Mouse (Mus musculus): ENCODE measurements around the gene Glud1. TPM values are rescaled to one million over a fixed set of nuclear protein-coding genes. Genes with fewer than 3 reads are reported as not detected.

Gene Glud1
- polyA plus RNA-seq, 1 experiment = 95.8 TPM

GRCm38 (mm10) chr14:34331886-34332285 is 21.4 kb downstream of the Glud1 start:
- Histone ChIP-seq H3K36me3 (ENCODE audit: control insufficient read depth, insufficient read depth) (peaks cover 54% of the 10 kb centered on the region), H3ac (ENCODE audit: control insufficient read depth, insufficient read length) (no peak overlapping the region), H3K4me3 (no peak overlapping the region), H3K79me2 (ENCODE audit: control insufficient read depth, insufficient read depth) (no peaks in the 10 kb centered on the region), H3K4me2 (ENCODE audit: low read depth) (no peak overlapping the region), H3K27me3 (ENCODE audit: control insufficient read depth, insufficient read depth, insufficient read length) (no peaks in the 10 kb centered on the region)
- no peak for TF ChIP-seq MAX (IDR thresholded peaks at IDR 0.05; ENCODE audit: low read depth)
- TF ChIP-seq CEBPB (IDR thresholded peaks at IDR 0.05; ENCODE audit: insufficient read depth, poor library complexity, severe bottlenecking) = no peak
- TF ChIP-seq MYOG (IDR thresholded peaks at IDR 0.05; ENCODE audit: control insufficient read depth in 1 of 3, insufficient read depth in 1 of 3, insufficient read length in 2 of 3, low read depth in 2 of 3) = no peak
- no peak for TF ChIP-seq USF1 (IDR thresholded peaks at IDR 0.05; ENCODE audit: low read depth)
- no peak for TF ChIP-seq POLR2A (IDR thresholded peaks at IDR 0.05; ENCODE audit: insufficient read length, low read depth)

- no peaks in the 10 kb centered on the region for H3K27me3 ChIP-seq (ENCODE audit: control insufficient read depth, insufficient read depth, insufficient read length)
- no peak overlapping the region for H3K4me3 ChIP-seq
- H3K79me2 ChIP-seq (ENCODE audit: control insufficient read depth, insufficient read depth) = no peaks in the 10 kb centered on the region
- no peak for TF ChIP-seq POLR2AphosphoS2 (IDR thresholded peaks at IDR 0.05; ENCODE audit: insufficient read length, low read depth)
- no peak for TF ChIP-seq TCF12 (IDR thresholded peaks at IDR 0.05; ENCODE audit: insufficient read depth, poor library complexity, severe bottlenecking)
- TF ChIP-seq USF1 (IDR thresholded peaks at IDR 0.05; ENCODE audit: low read depth) = no peak
- TF ChIP-seq MYOG (IDR thresholded peaks at IDR 0.05; ENCODE audit: control insufficient read depth in 1 of 3, insufficient read depth in 1 of 3, insufficient read length in 2 of 3, low read depth in 2 of 3) = no peak
- TF ChIP-seq E2F4 (IDR thresholded peaks at IDR 0.05; ENCODE audit: insufficient read depth) = no peak
- TF ChIP-seq SRF (IDR thresholded peaks at IDR 0.05; ENCODE audit: control insufficient read depth, insufficient read length, low read depth) = no peak
- TF ChIP-seq REST (IDR thresholded peaks at IDR 0.05; ENCODE audit: insufficient read depth, insufficient read length) = no peak
- no peak for TF ChIP-seq MAX (IDR thresholded peaks at IDR 0.05; ENCODE audit: low read depth)
- no peak for TF ChIP-seq TCF3 (IDR thresholded peaks at IDR 0.05; ENCODE audit: insufficient read length, low read depth)
- no peak for TF ChIP-seq MYOD1 (IDR thresholded peaks at IDR 0.05; ENCODE audit: control insufficient read depth in 1 of 3, insufficient read length in 2 of 3, low read depth in 2 of 3)
- no peak for TF ChIP-seq POLR2A (IDR thresholded peaks at IDR 0.05; ENCODE audit: insufficient read length, low read depth)
- no peak for TF ChIP-seq CEBPB (IDR thresholded peaks at IDR 0.05; ENCODE audit: insufficient read depth, poor library complexity, severe bottlenecking)
- peaks cover 54% of the 10 kb centered on the region for H3K36me3 ChIP-seq (ENCODE audit: control insufficient read depth, insufficient read depth)
- H3K4me2 ChIP-seq (ENCODE audit: low read depth) = no peak overlapping the region
- no peak overlapping the region for H3ac ChIP-seq (ENCODE audit: control insufficient read depth, insufficient read length)
Observed at GRCm38 (mm10) chr14:34332476-34332875, 21.9 kb downstream of the Glud1 start.

- H3K79me2 ChIP-seq (ENCODE audit: control insufficient read depth, insufficient read depth) = no peaks in the 10 kb centered on the region
- TF ChIP-seq MYOG (IDR thresholded peaks at IDR 0.05; ENCODE audit: control insufficient read depth in 1 of 3, insufficient read depth in 1 of 3, insufficient read length in 2 of 3, low read depth in 2 of 3) (no peak), SRF (IDR thresholded peaks at IDR 0.05; ENCODE audit: control insufficient read depth, insufficient read length, low read depth) (no peak), USF1 (IDR thresholded peaks at IDR 0.05; ENCODE audit: low read depth) (no peak), POLR2AphosphoS2 (IDR thresholded peaks at IDR 0.05; ENCODE audit: insufficient read length, low read depth) (no peak), POLR2A (IDR thresholded peaks at IDR 0.05; ENCODE audit: insufficient read length, low read depth) (no peak), CEBPB (IDR thresholded peaks at IDR 0.05; ENCODE audit: insufficient read depth, poor library complexity, severe bottlenecking) (no peak), REST (IDR thresholded peaks at IDR 0.05; ENCODE audit: insufficient read depth, insufficient read length) (no peak), MYOD1 (IDR thresholded peaks at IDR 0.05; ENCODE audit: control insufficient read depth in 1 of 3, insufficient read length in 2 of 3, low read depth in 2 of 3) (peak in 1 of 3 experiments; percentile 3)
- H3K4me2 ChIP-seq (ENCODE audit: low read depth) = no peak overlapping the region
- H3K4me3 ChIP-seq = no peak overlapping the region
- peaks cover 68% of the 10 kb centered on the region for H3K36me3 ChIP-seq (ENCODE audit: control insufficient read depth, insufficient read depth)
- no peaks in the 10 kb centered on the region for H3K27me3 ChIP-seq (ENCODE audit: control insufficient read depth, insufficient read depth, insufficient read length)
- H3ac ChIP-seq (ENCODE audit: control insufficient read depth, insufficient read length) = no peak overlapping the region
Observed at GRCm38 (mm10) chr14:34339446-34339845, 28.9 kb downstream of the Glud1 start.

GRCm38 (mm10) chr14:34341993-34342392 is 31.5 kb downstream of the Glud1 start:
- no peak for TF ChIP-seq REST (IDR thresholded peaks at IDR 0.05; ENCODE audit: insufficient read depth, insufficient read length)
- no peak for TF ChIP-seq SRF (IDR thresholded peaks at IDR 0.05; ENCODE audit: control insufficient read depth, insufficient read length, low read depth)
- TF ChIP-seq MAX (IDR thresholded peaks at IDR 0.05; ENCODE audit: low read depth) = no peak
- no peak for TF ChIP-seq CEBPB (IDR thresholded peaks at IDR 0.05; ENCODE audit: insufficient read depth, poor library complexity, severe bottlenecking)
- no peak overlapping the region for H3K4me3 ChIP-seq
- no peak overlapping the region for H3K4me2 ChIP-seq (ENCODE audit: low read depth)
- H3K36me3 ChIP-seq (ENCODE audit: control insufficient read depth, insufficient read depth) = peaks cover 55% of the 10 kb centered on the region
- H3ac ChIP-seq (ENCODE audit: control insufficient read depth, insufficient read length) = no peak overlapping the region
- H3K27me3 ChIP-seq (ENCODE audit: control insufficient read depth, insufficient read depth, insufficient read length) = no peaks in the 10 kb centered on the region
- no peaks in the 10 kb centered on the region for H3K79me2 ChIP-seq (ENCODE audit: control insufficient read depth, insufficient read depth)

- TF ChIP-seq MAX (IDR thresholded peaks at IDR 0.05; ENCODE audit: low read depth) = no peak
- no peak for TF ChIP-seq TCF3 (IDR thresholded peaks at IDR 0.05; ENCODE audit: insufficient read length, low read depth)
- TF ChIP-seq E2F4 (IDR thresholded peaks at IDR 0.05; ENCODE audit: insufficient read depth) = no peak
- TF ChIP-seq USF1 (IDR thresholded peaks at IDR 0.05; ENCODE audit: low read depth) = no peak
- no peak for TF ChIP-seq CEBPB (IDR thresholded peaks at IDR 0.05; ENCODE audit: insufficient read depth, poor library complexity, severe bottlenecking)
- TF ChIP-seq POLR2AphosphoS2 (IDR thresholded peaks at IDR 0.05; ENCODE audit: insufficient read length, low read depth) = no peak
- no peak for TF ChIP-seq TCF12 (IDR thresholded peaks at IDR 0.05; ENCODE audit: insufficient read depth, poor library complexity, severe bottlenecking)
- no peak for TF ChIP-seq SRF (IDR thresholded peaks at IDR 0.05; ENCODE audit: control insufficient read depth, insufficient read length, low read depth)
- peaks cover 44% of the 10 kb centered on the region for H3K36me3 ChIP-seq (ENCODE audit: control insufficient read depth, insufficient read depth)
Observed at GRCm38 (mm10) chr14:34343078-34343477, 32.6 kb downstream of the Glud1 start.

More at GRCm38 (mm10) chr14:34343078-34343477, 32.6 kb downstream of the Glud1 start:
- H3K4me3 ChIP-seq = no peak overlapping the region
- H3K27me3 ChIP-seq (ENCODE audit: control insufficient read depth, insufficient read depth, insufficient read length) = no peaks in the 10 kb centered on the region
- H3K79me2 ChIP-seq (ENCODE audit: control insufficient read depth, insufficient read depth) = no peaks in the 10 kb centered on the region
- H3ac ChIP-seq (ENCODE audit: control insufficient read depth, insufficient read length) = no peak overlapping the region
- H3K4me2 ChIP-seq (ENCODE audit: low read depth) = no peak overlapping the region

All from myocyte (in vitro differentiated cells).